Comparison of ENCODE assay signal across 8 mouse cellular contexts in the genomic region with DNA sequence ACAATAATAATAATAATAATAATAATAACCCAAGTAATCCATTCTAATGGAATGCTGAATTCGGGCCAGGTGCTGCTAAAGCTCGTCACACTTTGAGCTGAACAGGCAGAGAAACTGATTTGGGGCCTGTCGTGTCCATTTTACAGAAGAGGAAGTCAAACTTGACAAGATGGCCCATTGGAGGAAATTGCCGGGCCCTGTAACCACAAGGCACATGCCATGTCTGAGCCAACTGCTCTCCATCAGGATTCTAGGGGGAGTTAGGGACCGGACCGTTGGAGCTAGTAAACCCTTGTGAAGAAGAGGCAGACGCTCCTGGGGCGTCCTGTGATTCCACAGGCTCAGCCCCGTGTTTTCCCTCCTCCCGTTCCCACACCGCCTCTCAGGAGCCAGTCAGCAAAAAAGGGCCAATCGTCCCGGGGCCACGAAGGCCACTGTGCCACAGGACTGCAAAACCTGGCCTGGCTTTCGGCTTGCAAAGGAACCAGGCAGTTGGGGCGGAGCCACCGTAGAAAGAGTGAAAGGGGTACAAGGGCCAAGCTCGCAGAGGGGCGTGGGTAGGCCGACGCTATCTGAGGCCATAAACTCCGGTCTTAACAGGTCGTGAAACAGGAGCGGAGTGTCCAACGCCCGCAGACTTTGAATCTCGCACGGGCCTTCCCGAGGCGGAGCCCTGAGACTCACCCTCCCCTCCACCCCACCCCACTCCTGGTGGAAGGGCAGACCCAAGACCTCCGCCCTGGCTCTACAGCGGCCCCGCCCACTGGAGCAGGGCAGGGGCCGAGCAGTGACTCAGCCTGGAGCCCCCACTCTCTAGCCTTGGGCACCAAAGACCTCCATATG. TPM values are rescaled to one million over a fixed set of nuclear protein-coding genes. Genes with fewer than 3 reads are reported as not detected.
A peak's percentile ranks its signal among the peaks of the same experiment; 100 is the strongest.
DNase-seq lines count a peak whose midpoint lies in the region; ATAC-seq and TF ChIP-seq lines count a peak whose summit lies in the region.

No protein-coding gene starts in this region.

- H3K27me3 ChIP-seq in heart, embryonic 15.5 days = peaks cover 32% of the 10 kb centered on the region

- ATAC-seq in heart, embryonic 15.5 days (replicated peaks; ENCODE audit: insufficient number of reproducible peaks, insufficient read depth, low FRiP score, low read depth) = peak; percentile 59
- peak; percentile 73 for ATAC-seq in megakaryocyte, adult 5-6 weeks (ENCODE audit: poor library complexity, severe bottlenecking)

- no peak overlapping the region for H3K27ac ChIP-seq in layer of hippocampus, adult 2 months
- peak overlapping the region; percentile 1; the same call in 1 of the 2 replicates for H3K27ac ChIP-seq in heart, embryonic 15.5 days

- H3K36me3 ChIP-seq in heart, embryonic 15.5 days = no peaks in the 10 kb centered on the region

- peak overlapping the region; percentile 66 for H3K4me2 ChIP-seq in heart, embryonic 15.5 days

- peaks cover 8% of the 10 kb centered on the region for H3K4me1 ChIP-seq in heart, embryonic 15.5 days (replicated peaks)

- no peaks in the 10 kb centered on the region for H3K9me3 ChIP-seq in heart, embryonic 15.5 days (replicated peaks)

- no peak for TF ChIP-seq CTCF in layer of hippocampus, adult 2 months (conservative IDR thresholded peaks at IDR 0.05)

- H3K4me3 ChIP-seq in layer of hippocampus, adult 2 months = peak overlapping the region; percentile 7; the same call in 1 of the 2 replicates
- peak overlapping the region; percentile 48 for H3K4me3 ChIP-seq in heart, embryonic 15.5 days

- no peak for DNase-seq in layer of hippocampus, adult 2 months (ENCODE audit: low spot score in 2 of 2)
- DNase-seq in layer of hippocampus, adult 9-10 months (ENCODE audit: low spot score) = no peak
- peak; percentile 86 for DNase-seq in embryo, embryonic 10 days (ENCODE audit: low spot score)
- DNase-seq in kidney, postnatal 25 days = peak; percentile 86 to 95
- DNase-seq in thymus, postnatal 4 days = peak; percentile 44
- no peak for DNase-seq in B cell, adult 2 months

- WGBS in heart, embryonic 15.5 days = 5% methylated on average over 34 of the region's 34 CpGs

- peak overlapping the region; percentile 46 for H3K9ac ChIP-seq in heart, embryonic 15.5 days

RNA-seq across cellular contexts. Expression of a gene that starts 1.4 kb away (rescaled TPM):
- total RNA-seq in layer of hippocampus, adult 2 months (2021) = under 1 TPM in 1 of 2 experiments, not detected in 1; 0.26 TPM
- 30.3 and 197 TPM in 2 replicates for polyA plus RNA-seq in heart, embryonic 15.5 days (2015; fragmentation: Nextera tagmentation; extraction: Ambion mirVana)
- total RNA-seq in megakaryocyte, adult 5-6 weeks (2015) = not detected in 2 replicates
- total RNA-seq in megakaryocyte, adult 5-6 weeks (2017) = not detected in 2 replicates

RNA-seq across cellular contexts. Expression of a gene that starts 25.1 kb away (rescaled TPM):
- under 1 TPM; 0.32 to 0.67 TPM for total RNA-seq in layer of hippocampus, adult 2 months (2021)
- polyA plus RNA-seq in heart, embryonic 15.5 days (2015; fragmentation: Nextera tagmentation; extraction: Ambion mirVana) = 33.1 and 213 TPM in 2 replicates
- 0.22 and 0.23 TPM in 2 replicates for total RNA-seq in megakaryocyte, adult 5-6 weeks (2015)
- 0.89 and 1.7 TPM in 2 replicates for total RNA-seq in megakaryocyte, adult 5-6 weeks (2017)

RNA-seq across cellular contexts. Expression of a gene that starts 48.8 kb away (rescaled TPM):
- total RNA-seq in layer of hippocampus, adult 2 months (2021) = not detected
- polyA plus RNA-seq in heart, embryonic 15.5 days (2015; fragmentation: Nextera tagmentation; extraction: Ambion mirVana) = 0.04 and 0.10 TPM in 2 replicates
- not detected in 2 replicates for total RNA-seq in megakaryocyte, adult 5-6 weeks (2015)
- total RNA-seq in megakaryocyte, adult 5-6 weeks (2017) = not detected in 2 replicates

Comparison
In these comparisons a context has a peak if more than half of its experiments do, and no peak if none do; other contexts are left out.
1. DNase-seq: peak in embryo, embryonic 10 days (single experiment), kidney, postnatal 25 days (2 of 2) and thymus, postnatal 4 days (single experiment); none in layer of hippocampus, adult 2 months (0 of 2), layer of hippocampus, adult 9-10 months (single experiment) and B cell, adult 2 months (0 of 2).